Mouse (Mus musculus) forebrain, embryonic 13.5 days (tissue): Measurements from ENCODE around the gene Agap1. TPM values are rescaled to one million over a fixed set of nuclear protein-coding genes. Genes with fewer than 3 reads are reported as not detected.
A peak's percentile ranks its signal among the peaks of the same experiment; 100 is the strongest.

Experiments used
- ATAC-seq: fragments of 200-750 bp; cut with Nextera tagmentation; 2 replicates; pipeline ENCODE4 v1.8.0; 2017
- H3K27ac ChIP-seq: fragments of 300-500 bp; sonication (generic); 2 replicates; pipeline ENCODE4 v1.5.1; 2015; ENCODE audit warnings: inconsistent platforms, mild to moderate bottlenecking, moderate library complexity
- H3K27me3 ChIP-seq: fragments of 300-500 bp; sonication (generic); 2 replicates; pipeline ENCODE4 v1.6.1; 2015; ENCODE audit warnings: mild to moderate bottlenecking, inconsistent platforms
- H3K36me3 ChIP-seq: fragments of 300-500 bp; sonication (generic); 2 replicates; pipeline ENCODE4 v1.6.1; 2015; ENCODE audit warnings: mild to moderate bottlenecking, inconsistent platforms; ENCODE audit not compliant: poor library complexity, severe bottlenecking
- H3K4me1 ChIP-seq: fragments of 300-500 bp; sonication (generic); 2 replicates; pipeline ENCODE4 v1.6.1; 2015; ENCODE audit warnings: inconsistent platforms
- H3K4me2 ChIP-seq: fragments of 300-500 bp; sonication (generic); 2 replicates; pipeline ENCODE4 v1.6.1; 2015; ENCODE audit warnings: inconsistent platforms, mild to moderate bottlenecking, moderate library complexity
- H3K4me3 ChIP-seq: fragments of 300-500 bp; sonication (generic); 2 replicates; pipeline ENCODE4 v1.5.1; 2015; ENCODE audit warnings: mild to moderate bottlenecking, inconsistent platforms
- H3K9ac ChIP-seq: fragments of 300-500 bp; sonication (generic); 2 replicates; pipeline ENCODE4 v1.6.1; 2015; ENCODE audit warnings: mild to moderate bottlenecking, inconsistent platforms
- H3K9me3 ChIP-seq: fragments of 300-500 bp; sonication (generic); replicated peaks from 2 replicates; pipeline ENCODE4 v1.6.1; 2016; ENCODE audit warnings: inconsistent platforms
- WGBS: fragments of 180-500 bp; shearing (Covaris S2); methylation state at CpG from one replicate; pipeline ENCODE4 v1.1.7; 2015; 5-methylcytosine and 5-hydroxymethylcytosine counted together
- polyA plus RNA-seq: library from polyadenylated mRNA; unstranded; fragments of >200 nt; fragmentation: Nextera tagmentation; extraction: Ambion mirVana; gene quantifications from 2 replicates; pipeline ENCODE4 v1.2.1, GENCODE M21; 2015

The Agap1 gene
- polyA plus RNA-seq, 1 experiment from 2014 or later = 25.4 TPM

- Histone ChIP-seq H3K9me3 (no peaks in the 10 kb centered on the region), H3K4me1 (peaks cover 45% of the 10 kb centered on the region), H3K9ac (peak overlapping the region; percentile 61), H3K4me2 (peak overlapping the region; percentile 57), H3K4me3 (0 out of 2 replicates have a peak overlapping the region, but pooled peaks have one; percentile 26), H3K27me3 (0 out of 2 replicates have a peak, but pooled peaks cover 4% of the 10 kb centered on the region), H3K27ac (peak overlapping the region; percentile 98), H3K36me3 (no peaks in the 10 kb centered on the region)
- 39% methylated on average over 7 of the region's 7 CpGs for WGBS
- ATAC-seq = peak; percentile 1; the same call in 1 of the 2 replicates
Measured at GRCm38 (mm10) chr1:89576174-89576890, 121.7 kb downstream of the Agap1 start.

- WGBS = 5% methylated on average over 4 of the region's 4 CpGs
- Histone ChIP-seq H3K4me2 (peak overlapping the region; percentile 57), H3K4me1 (peaks cover 52% of the 10 kb centered on the region), H3K9ac (peak overlapping the region; percentile 61), H3K9me3 (no peaks in the 10 kb centered on the region), H3K36me3 (no peaks in the 10 kb centered on the region), H3K4me3 (peak overlapping the region; percentile 26), H3K27me3 (0 out of 2 replicates have a peak, but pooled peaks cover 8% of the 10 kb centered on the region), H3K27ac (peak overlapping the region; percentile 98)
- ATAC-seq = peak; percentile 62
Measured at GRCm38 (mm10) chr1:89576985-89577384, 122.4 kb downstream of the Agap1 start.

- Histone ChIP-seq H3K9me3 (no peaks in the 10 kb centered on the region), H3K9ac (peak overlapping the region; percentile 90), H3K4me3 (peak overlapping the region; percentile 75), H3K4me2 (peak overlapping the region; percentile 97), H3K27me3 (peaks cover 20% of the 10 kb centered on the region; the same call in 1 of the 2 replicates), H3K36me3 (no peaks in the 10 kb centered on the region), H3K4me1 (peaks cover 73% of the 10 kb centered on the region), H3K27ac (peak overlapping the region; percentile 93)
- peak; percentile 82 for ATAC-seq
- WGBS = under 1% methylated on average over 107 of the region's 146 CpGs
Measured at GRCm38 (mm10) chr1:89580031-89580998, 125.7 kb downstream of the Agap1 start.

GRCm38 (mm10) chr1:89580999-89581765 lies 126.6 kb downstream of the Agap1 start:
- Histone ChIP-seq H3K9ac (peak overlapping the region; percentile 90), H3K27me3 (peaks cover 20% of the 10 kb centered on the region), H3K27ac (peak overlapping the region; percentile 93), H3K9me3 (no peaks in the 10 kb centered on the region), H3K4me3 (peak overlapping the region; percentile 75), H3K36me3 (no peaks in the 10 kb centered on the region), H3K4me2 (peak overlapping the region; percentile 97), H3K4me1 (peaks cover 73% of the 10 kb centered on the region)
- ATAC-seq = peak; percentile 30
- under 1% methylated on average over 84 of the region's 95 CpGs for WGBS

GRCm38 (mm10) chr1:89581766-89582125 lies 127.1 kb downstream of the Agap1 start:
- no peak overlapping the region for H3K27ac ChIP-seq
- ATAC-seq = no peak
- 14% methylated on average over 6 of the region's 6 CpGs for WGBS
- peaks cover 20% of the 10 kb centered on the region for H3K27me3 ChIP-seq
- peak overlapping the region; percentile 97 for H3K4me2 ChIP-seq
- H3K4me1 ChIP-seq = peaks cover 73% of the 10 kb centered on the region
- H3K4me3 ChIP-seq = peak overlapping the region; percentile 75
- H3K9me3 ChIP-seq = no peaks in the 10 kb centered on the region
- H3K36me3 ChIP-seq = no peaks in the 10 kb centered on the region
- H3K9ac ChIP-seq = peak overlapping the region; percentile 90

- Histone ChIP-seq H3K9ac (no peak overlapping the region), H3K9me3 (no peaks in the 10 kb centered on the region), H3K36me3 (no peaks in the 10 kb centered on the region), H3K27ac (no peak overlapping the region), H3K4me3 (0 out of 2 replicates have a peak overlapping the region, but pooled peaks have one; percentile 2), H3K27me3 (peaks cover 20% of the 10 kb centered on the region), H3K4me1 (peaks cover 76% of the 10 kb centered on the region), H3K4me2 (peak overlapping the region; percentile 97)
- WGBS = 80% methylated on average over 5 of the region's 5 CpGs
- ATAC-seq = no peak
Measured at GRCm38 (mm10) chr1:89583369-89583768, 128.8 kb downstream of the Agap1 start.

- WGBS = 54% methylated on average over 14 of the region's 14 CpGs
- H3K4me2 ChIP-seq = no peak overlapping the region
- H3K9ac ChIP-seq = no peak overlapping the region
- H3K27me3 ChIP-seq = peaks cover 11% of the 10 kb centered on the region
- ATAC-seq = no peak
- peaks cover 54% of the 10 kb centered on the region for H3K4me1 ChIP-seq
- H3K27ac ChIP-seq = no peak overlapping the region
- no peak overlapping the region for H3K4me3 ChIP-seq
- peaks cover 7% of the 10 kb centered on the region; the same call in 1 of the 2 replicates for H3K9me3 ChIP-seq
- H3K36me3 ChIP-seq = peaks cover 13% of the 10 kb centered on the region
Measured at GRCm38 (mm10) chr1:89586991-89587683, 132.5 kb downstream of the Agap1 start.

- WGBS = 23% methylated on average over 4 of the region's 4 CpGs
- Histone ChIP-seq H3K4me2 (no peak overlapping the region), H3K27me3 (peaks cover 4% of the 10 kb centered on the region), H3K27ac (no peak overlapping the region), H3K4me3 (no peak overlapping the region), H3K4me1 (peaks cover 44% of the 10 kb centered on the region), H3K9me3 (peaks cover 9% of the 10 kb centered on the region; the same call in 1 of the 2 replicates), H3K9ac (no peak overlapping the region), H3K36me3 (peaks cover 18% of the 10 kb centered on the region)
- no peak for ATAC-seq
Measured at GRCm38 (mm10) chr1:89588154-89588553, 133.5 kb downstream of the Agap1 start.

GRCm38 (mm10) chr1:89590994-89591393 lies 136.4 kb downstream of the Agap1 start:
- Histone ChIP-seq H3K4me3 (no peak overlapping the region), H3K36me3 (peaks cover 18% of the 10 kb centered on the region), H3K27me3 (no peaks in the 10 kb centered on the region; the same call in 1 of the 2 replicates), H3K4me2 (no peak overlapping the region), H3K4me1 (peaks cover 27% of the 10 kb centered on the region), H3K27ac (no peak overlapping the region), H3K9ac (no peak overlapping the region), H3K9me3 (peaks cover 9% of the 10 kb centered on the region; the same call in 1 of the 2 replicates)
- 93% methylated on average over 7 of the region's 7 CpGs for whole genome bisulfite sequencing
- ATAC-seq = no peak

- H3K4me2 ChIP-seq = no peak overlapping the region
- 92% methylated on average over 4 of the region's 4 CpGs for WGBS
- H3K9me3 ChIP-seq = peaks cover 9% of the 10 kb centered on the region; the same call in 1 of the 2 replicates
- peaks cover 18% of the 10 kb centered on the region for H3K36me3 ChIP-seq
- H3K4me3 ChIP-seq = no peak overlapping the region
- no peaks in the 10 kb centered on the region for H3K27me3 ChIP-seq
- ATAC-seq = no peak
- H3K9ac ChIP-seq = no peak overlapping the region
- H3K4me1 ChIP-seq = peaks cover 5% of the 10 kb centered on the region; the same call in 1 of the 2 replicates
- H3K27ac ChIP-seq = no peak overlapping the region
Measured at GRCm38 (mm10) chr1:89593219-89593618, 138.6 kb downstream of the Agap1 start.

GRCm38 (mm10) chr1:89594999-89595398 lies 140.4 kb downstream of the Agap1 start:
- H3K4me1 ChIP-seq = peaks cover 13% of the 10 kb centered on the region; the same call in 1 of the 2 replicates
- no peak overlapping the region for H3K9ac ChIP-seq
- no peak overlapping the region for H3K4me3 ChIP-seq
- H3K9me3 ChIP-seq = peaks cover 9% of the 10 kb centered on the region; the same call in 1 of the 2 replicates
- H3K27ac ChIP-seq = no peak overlapping the region
- H3K4me2 ChIP-seq = no peak overlapping the region
- no peaks in the 10 kb centered on the region for H3K27me3 ChIP-seq
- 91% methylated on average over 8 of the region's 8 CpGs for WGBS
- H3K36me3 ChIP-seq = peaks cover 18% of the 10 kb centered on the region
- ATAC-seq = no peak
